Mouse (Mus musculus) hindbrain, embryonic 14.5 days (tissue): ENCODE measurements at regions not wholly inside any gene's neighbourhood (a gene's known extent, or its start where the extent isn't known, plus 50 kb on each side); places are given as distances from the start of the nearest gene placed in this dataset.
A peak's percentile ranks its signal among the peaks of the same experiment; 100 is the strongest.

Experiments
- ATAC-seq: fragments of 200-750 bp; cut with Nextera tagmentation; 2 replicates; pipeline ENCODE4 v1.8.0; 2017; ENCODE audit warnings: moderate number of reproducible peaks, mild to moderate bottlenecking, moderate TSS enrichment, moderate library complexity; ENCODE audit not compliant: low FRiP score
- DNase-seq: peaks from one replicate; pipeline ENCODE4 v3.0.0-alpha.2; 2015; ENCODE audit warnings: low spot score
- H3K27ac ChIP-seq: fragments of 300-500 bp; sonication (generic); 2 replicates; pipeline ENCODE4 v1.5.1; 2014; ENCODE audit warnings: mild to moderate bottlenecking, moderate library complexity
- H3K27me3 ChIP-seq: fragments of 300-500 bp; sonication (generic); 2 replicates; pipeline ENCODE4 v1.6.1; 2014; ENCODE audit warnings: mild to moderate bottlenecking, low read length, mixed read lengths; ENCODE audit not compliant: control insufficient read depth, insufficient read depth
- H3K36me3 ChIP-seq: fragments of 300-500 bp; sonication (generic); replicated peaks from 2 replicates; pipeline ENCODE4 v1.6.1; 2014; ENCODE audit not compliant: control insufficient read depth, insufficient read depth
- H3K4me1 ChIP-seq: fragments of 300-500 bp; sonication (generic); replicated peaks from 2 replicates; pipeline ENCODE4 v1.6.1; 2014; ENCODE audit warnings: antibody characterized with exemption, low read length, mixed read lengths; ENCODE audit not compliant: control insufficient read depth, insufficient read depth
- H3K4me2 ChIP-seq: fragments of 300-500 bp; sonication (generic); replicated peaks from 2 replicates; pipeline ENCODE4 v1.6.1; 2014; ENCODE audit warnings: mild to moderate bottlenecking, moderate library complexity
- H3K4me3 ChIP-seq: fragments of 300-500 bp; sonication (generic); replicated peaks from 2 replicates; pipeline ENCODE4 v1.5.1; 2014; ENCODE audit warnings: mild to moderate bottlenecking, low read length
- H3K9ac ChIP-seq: fragments of 300-500 bp; sonication (generic); 2 replicates; pipeline ENCODE4 v1.6.1; 2014
- H3K9me3 ChIP-seq: fragments of 300-500 bp; sonication (generic); 2 replicates; pipeline ENCODE4 v1.6.1; 2016; ENCODE audit warnings: low read length; ENCODE audit not compliant: control insufficient read depth
- WGBS: fragments of 180-500 bp; shearing (Covaris S2); extraction: QIAGEN DNeasy Blood & Tissue Kit; methylation state at CpG from one replicate; pipeline ENCODE4 v1.1.7; 2014; 5-methylcytosine and 5-hydroxymethylcytosine counted together

DNA sequence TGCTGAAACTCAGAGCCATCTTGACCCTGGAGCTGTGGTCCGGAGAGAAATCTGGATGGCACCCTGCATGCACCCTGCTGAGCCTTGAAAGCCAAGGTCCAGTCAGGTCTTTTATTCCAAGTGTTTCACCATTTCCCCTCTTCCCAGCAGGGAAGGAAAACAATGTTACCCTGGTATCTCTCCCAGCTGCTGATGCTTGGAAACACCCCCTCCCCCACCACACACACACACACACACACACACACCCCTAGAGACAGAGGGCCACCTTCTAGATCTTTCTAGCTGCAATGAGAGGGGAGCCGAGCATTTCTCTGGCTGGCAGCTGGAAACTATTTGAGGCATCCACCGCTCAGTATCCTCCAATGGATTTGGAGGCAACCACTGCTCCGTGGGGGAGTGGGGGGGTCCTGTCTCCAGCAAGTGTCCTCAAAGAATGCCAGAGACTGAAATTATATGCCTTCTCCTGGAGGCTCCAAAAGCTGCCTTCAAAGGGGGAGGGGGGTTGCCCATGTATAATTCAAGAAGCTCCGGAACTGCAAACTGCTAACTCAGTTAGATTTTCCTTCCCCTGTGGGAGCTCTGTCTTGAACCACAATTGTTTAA lies 87.2 kb upstream of the Med13l start:
- H3K9me3 ChIP-seq, result no peaks in the 10 kb centered on the region
- no peak overlapping the region for H3K4me2 ChIP-seq
- no peak overlapping the region for H3K4me3 ChIP-seq
- WGBS, result 40% methylated on average over 5 of the region's 5 CpGs
- no peaks in the 10 kb centered on the region for H3K27me3 ChIP-seq
- peaks cover 7% of the 10 kb centered on the region; the same call in 1 of the 2 replicates for H3K4me1 ChIP-seq
- ATAC-seq, result no peak
- H3K27ac ChIP-seq, result no peak overlapping the region
- H3K9ac ChIP-seq, result no peak overlapping the region
- H3K36me3 ChIP-seq, result no peaks in the 10 kb centered on the region
- DNase-seq, result no peak

GRCm38 (mm10) chr5:118476597-118476996 lies 83.9 kb upstream of the Med13l start:
- ATAC-seq (no peak), DNase-seq (no peak)
- 82% methylated on average over 5 of the region's 5 CpGs for WGBS
- no peak overlapping the region for H3K4me3 ChIP-seq
- no peaks in the 10 kb centered on the region for H3K27me3 ChIP-seq
- no peak overlapping the region for H3K9ac ChIP-seq
- no peaks in the 10 kb centered on the region for H3K9me3 ChIP-seq
- no peaks in the 10 kb centered on the region for H3K36me3 ChIP-seq
- no peak overlapping the region for H3K27ac ChIP-seq
- peaks cover 7% of the 10 kb centered on the region; the same call in 1 of the 2 replicates for H3K4me1 ChIP-seq
- H3K4me2 ChIP-seq, result no peak overlapping the region

GRCm38 (mm10) chr5:118477131-118478119 lies 83.1 kb upstream of the Med13l start:
- H3K4me2 ChIP-seq, result peak overlapping the region; percentile 62
- H3K36me3 ChIP-seq, result no peaks in the 10 kb centered on the region
- H3K4me3 ChIP-seq, result peak overlapping the region; percentile 22
- no peak for DNase-seq
- no peak overlapping the region for H3K27ac ChIP-seq
- WGBS, result 59% methylated on average over 19 of the region's 19 CpGs
- no peak for ATAC-seq
- no peaks in the 10 kb centered on the region for H3K9me3 ChIP-seq
- H3K9ac ChIP-seq, result no peak overlapping the region
- no peaks in the 10 kb centered on the region for H3K27me3 ChIP-seq
- peaks cover 7% of the 10 kb centered on the region; the same call in 1 of the 2 replicates for H3K4me1 ChIP-seq

DNA sequence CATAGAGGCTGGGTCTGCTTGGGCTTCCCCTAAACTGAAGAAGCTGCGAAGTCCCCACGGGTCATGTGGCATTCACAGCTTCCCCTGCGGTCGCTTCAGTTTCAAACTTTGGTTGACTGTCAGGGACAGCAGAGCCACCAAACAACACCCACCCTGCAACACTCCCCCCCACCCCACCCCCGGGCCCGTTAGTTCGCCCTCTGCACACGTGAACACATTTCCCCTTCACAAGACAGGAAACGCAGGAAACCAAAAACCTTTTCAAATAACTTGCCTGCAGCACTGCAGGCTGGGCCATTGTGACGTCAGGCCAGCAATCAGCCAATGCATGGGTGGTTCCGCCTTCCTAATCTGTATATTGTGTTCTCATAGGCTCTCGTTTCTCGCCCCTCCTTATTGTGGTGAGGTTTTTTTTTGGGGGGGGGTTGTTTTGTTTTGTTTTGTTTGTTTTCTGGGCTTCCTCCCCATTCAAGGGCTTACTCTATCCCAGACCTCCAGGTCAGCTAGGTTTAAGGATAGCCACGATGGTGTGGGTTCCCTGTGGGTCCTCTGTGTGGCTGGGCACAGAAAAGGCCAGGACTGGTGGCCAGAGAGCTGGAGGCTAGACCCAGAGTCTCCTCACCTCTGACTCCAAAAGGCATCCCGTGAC lies 82.2 kb upstream of the Med13l start:
- ATAC-seq, result peak; percentile 80; the same call in 1 of the 2 replicates
- Histone ChIP-seq H3K27ac (no peak overlapping the region), H3K4me1 (peaks cover 3% of the 10 kb centered on the region; the same call in 1 of the 2 replicates), H3K36me3 (no peaks in the 10 kb centered on the region), H3K9me3 (no peaks in the 10 kb centered on the region), H3K4me2 (peak overlapping the region; percentile 62), H3K27me3 (no peaks in the 10 kb centered on the region), H3K4me3 (peak overlapping the region; percentile 22), H3K9ac (0 out of 2 replicates have a peak overlapping the region, but pooled peaks have one; percentile 28)
- peak; percentile 84 for DNase-seq
- 5% methylated on average over 15 of the region's 15 CpGs for whole genome bisulfite sequencing

GRCm38 (mm10) chr5:118480000-118480399 lies 80.5 kb upstream of the Med13l start:
- DNase-seq, result no peak
- H3K9me3 ChIP-seq, result no peaks in the 10 kb centered on the region
- WGBS, result 78% methylated on average over 5 of the region's 5 CpGs
- H3K4me2 ChIP-seq, result no peak overlapping the region
- H3K4me1 ChIP-seq, result no peaks in the 10 kb centered on the region; the same call in 1 of the 2 replicates
- no peak overlapping the region for H3K4me3 ChIP-seq
- H3K27ac ChIP-seq, result no peak overlapping the region
- no peak for ATAC-seq
- H3K9ac ChIP-seq, result no peak overlapping the region
- H3K36me3 ChIP-seq, result no peaks in the 10 kb centered on the region
- no peaks in the 10 kb centered on the region for H3K27me3 ChIP-seq

GRCm38 (mm10) chr5:118480965-118481793 lies 79.3 kb upstream of the Med13l start:
- WGBS, result 75% methylated on average over 10 of the region's 10 CpGs
- Histone ChIP-seq H3K4me1 (no peaks in the 10 kb centered on the region; the same call in 1 of the 2 replicates), H3K9me3 (no peaks in the 10 kb centered on the region), H3K27me3 (no peaks in the 10 kb centered on the region), H3K27ac (no peak overlapping the region), H3K36me3 (no peaks in the 10 kb centered on the region), H3K4me3 (no peak overlapping the region), H3K4me2 (no peak overlapping the region), H3K9ac (no peak overlapping the region)
- ATAC-seq, result no peak
- no peak for DNase-seq

DNA sequence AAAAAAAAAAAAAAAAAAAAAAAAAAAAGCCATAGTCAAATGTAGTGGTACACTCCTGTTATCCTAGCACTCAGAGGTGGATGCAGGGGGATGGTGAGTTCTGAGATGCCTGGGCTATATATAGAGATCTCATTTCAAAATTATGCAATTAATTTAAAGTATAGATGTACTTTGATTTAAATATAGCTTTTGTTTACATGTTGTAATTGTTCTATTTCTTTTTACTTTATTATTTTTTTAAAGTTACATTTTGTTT lies 78.8 kb upstream of the Med13l start:
- no peaks in the 10 kb centered on the region for H3K9me3 ChIP-seq
- no peak overlapping the region for H3K9ac ChIP-seq
- H3K27me3 ChIP-seq, result no peaks in the 10 kb centered on the region
- no peak overlapping the region for H3K4me2 ChIP-seq
- H3K27ac ChIP-seq, result no peak overlapping the region
- no peak for ATAC-seq
- DNase-seq, result no peak
- no peak overlapping the region for H3K4me3 ChIP-seq
- H3K4me1 ChIP-seq, result no peaks in the 10 kb centered on the region; the same call in 1 of the 2 replicates
- no peaks in the 10 kb centered on the region for H3K36me3 ChIP-seq

GRCm38 (mm10) chr5:118482598-118482997 lies 77.9 kb upstream of the Med13l start:
- Histone ChIP-seq H3K4me3 (no peak overlapping the region), H3K36me3 (no peaks in the 10 kb centered on the region), H3K27ac (no peak overlapping the region), H3K9me3 (no peaks in the 10 kb centered on the region), H3K27me3 (no peaks in the 10 kb centered on the region), H3K4me2 (no peak overlapping the region), H3K9ac (no peak overlapping the region), H3K4me1 (no peaks in the 10 kb centered on the region; the same call in 1 of the 2 replicates)
- DNase-seq (no peak), ATAC-seq (no peak)
- WGBS, result 57% methylated on average over 7 of the region's 7 CpGs
